Mouse (Mus musculus) liver, embryonic 13.5 days (tissue): ENCODE results near the gene Tnfrsf21. TPM values are rescaled to one million over a fixed set of nuclear protein-coding genes. Genes with fewer than 3 reads are reported as not detected.

ENCODE experiments used
- ATAC-seq: fragments of 200-750 bp; cut with Nextera tagmentation; 2 replicates; pipeline ENCODE4 v1.8.0; 2017; ENCODE audit warnings: low read depth, mild to moderate bottlenecking, moderate number of reproducible peaks, moderate library complexity
- DNase-seq: peaks from one replicate; pipeline ENCODE4 v3.0.0; 2022
- H3K27ac ChIP-seq: fragments of 300-500 bp; sonication (generic); 2 replicates; pipeline ENCODE4 v1.5.1; 2015; ENCODE audit warnings: moderate library complexity, mild to moderate bottlenecking, inconsistent platforms
- H3K27me3 ChIP-seq: fragments of 300-500 bp; sonication (generic); 2 replicates; pipeline ENCODE4 v1.6.1; 2015; ENCODE audit warnings: mild to moderate bottlenecking, inconsistent platforms
- H3K36me3 ChIP-seq: fragments of 300-500 bp; sonication (generic); 2 replicates; pipeline ENCODE4 v1.6.1; 2015; ENCODE audit warnings: mild to moderate bottlenecking, inconsistent platforms
- H3K4me1 ChIP-seq: fragments of 300-500 bp; sonication (generic); replicated peaks from 2 replicates; pipeline ENCODE4 v1.6.1; 2015; ENCODE audit warnings: inconsistent platforms
- H3K4me2 ChIP-seq: fragments of 300-500 bp; sonication (generic); 2 replicates; pipeline ENCODE4 v1.6.1; 2015; ENCODE audit warnings: inconsistent platforms, mild to moderate bottlenecking, moderate library complexity
- H3K4me3 ChIP-seq: fragments of 300-500 bp; sonication (generic); replicated peaks from 2 replicates; pipeline ENCODE4 v1.5.1; 2015; ENCODE audit warnings: mild to moderate bottlenecking, inconsistent platforms
- H3K9ac ChIP-seq: fragments of 300-500 bp; sonication (generic); 2 replicates; pipeline ENCODE4 v1.6.1; 2015; ENCODE audit warnings: mild to moderate bottlenecking, inconsistent platforms
- H3K9me3 ChIP-seq: fragments of 300-500 bp; sonication (generic); replicated peaks from 2 replicates; pipeline ENCODE4 v1.6.1; 2016; ENCODE audit warnings: inconsistent platforms
- WGBS: fragments of 180-500 bp; shearing (Covaris S2); methylation state at CpG from one replicate; pipeline ENCODE4 v1.1.7; 2015; ENCODE audit not compliant: insufficient replicate concordance; 5-methylcytosine and 5-hydroxymethylcytosine counted together
- polyA plus RNA-seq: library from polyadenylated mRNA; unstranded; fragments of >200 nt; fragmentation: Nextera tagmentation; extraction: Ambion mirVana; gene quantifications from 2 replicates; pipeline ENCODE4 v1.2.1, GENCODE M21; 2015

Gene Tnfrsf21
- polyA plus RNA-seq, 1 experiment from 2014 or later, result 25.6 TPM

- no peak for ATAC-seq
- no peak overlapping the region for H3K4me2 ChIP-seq
Measured at GRCm38 (mm10) chr17:43113391-43113984, 97.1 kb downstream of the Tnfrsf21 start.

GRCm38 (mm10) chr17:43114086-43114581, 97.8 kb downstream of the Tnfrsf21 start:
- Histone ChIP-seq H3K36me3 (no peaks in the 10 kb centered on the region), H3K27ac (no peak overlapping the region), H3K9me3 (no peaks in the 10 kb centered on the region), H3K4me3 (no peak overlapping the region), H3K9ac (no peak overlapping the region), H3K27me3 (no peaks in the 10 kb centered on the region), H3K4me1 (peaks cover 16% of the 10 kb centered on the region), H3K4me2 (no peak overlapping the region)
- ATAC-seq (0 out of 2 replicates have a peak, but pooled peaks have one; percentile 39), DNase-seq (no peak)
- 64% methylated on average over 8 of the region's 8 CpGs for WGBS

More at GRCm38 (mm10) chr17:43113391-43113984, 97.1 kb downstream of the Tnfrsf21 start:
- no peaks in the 10 kb centered on the region for H3K27me3 ChIP-seq
- no peak overlapping the region; the same call in 1 of the 2 replicates for H3K27ac ChIP-seq
- WGBS, result 64% methylated on average over 9 of the region's 9 CpGs
- no peak overlapping the region for H3K4me3 ChIP-seq
- no peak overlapping the region for H3K9ac ChIP-seq
- H3K36me3 ChIP-seq, result no peaks in the 10 kb centered on the region
- no peaks in the 10 kb centered on the region for H3K9me3 ChIP-seq
- H3K4me1 ChIP-seq, result peaks cover 16% of the 10 kb centered on the region
- DNase-seq, result no peak

GRCm38 (mm10) chr17:43114926-43115325, 98.6 kb downstream of the Tnfrsf21 start:
- Histone ChIP-seq H3K4me2 (no peak overlapping the region), H3K27me3 (0 out of 2 replicates have a peak, but pooled peaks cover 3% of the 10 kb centered on the region), H3K9me3 (no peaks in the 10 kb centered on the region), H3K4me1 (peaks cover 16% of the 10 kb centered on the region), H3K9ac (no peak overlapping the region), H3K36me3 (no peaks in the 10 kb centered on the region), H3K4me3 (no peak overlapping the region), H3K27ac (no peak overlapping the region)
- WGBS, result 78% methylated on average over 6 of the region's 6 CpGs
- ATAC-seq (no peak), DNase-seq (no peak)

- no peak for ATAC-seq
- Histone ChIP-seq H3K9ac (no peak overlapping the region), H3K4me2 (no peak overlapping the region), H3K4me1 (peaks cover 16% of the 10 kb centered on the region), H3K36me3 (no peaks in the 10 kb centered on the region), H3K9me3 (no peaks in the 10 kb centered on the region), H3K27ac (no peak overlapping the region), H3K27me3 (0 out of 2 replicates have a peak, but pooled peaks cover 3% of the 10 kb centered on the region), H3K4me3 (no peak overlapping the region)
- no peak for DNase-seq
- 76% methylated on average over 10 of the region's 10 CpGs for WGBS
Measured at GRCm38 (mm10) chr17:43116748-43117147, 100.4 kb downstream of the Tnfrsf21 start.

- no peak overlapping the region for H3K4me3 ChIP-seq
- WGBS, result 68% methylated on average over 12 of the region's 12 CpGs
- 0 out of 2 replicates have a peak, but pooled peaks cover 3% of the 10 kb centered on the region for H3K27me3 ChIP-seq
- no peaks in the 10 kb centered on the region for H3K9me3 ChIP-seq
- H3K9ac ChIP-seq, result no peak overlapping the region
- DNase-seq (no peak), ATAC-seq (no peak)
- no peak overlapping the region for H3K27ac ChIP-seq
- peaks cover 11% of the 10 kb centered on the region for H3K4me1 ChIP-seq
- H3K4me2 ChIP-seq, result no peak overlapping the region
- no peaks in the 10 kb centered on the region for H3K36me3 ChIP-seq
Measured at GRCm38 (mm10) chr17:43119446-43119845, 103.1 kb downstream of the Tnfrsf21 start.

GRCm38 (mm10) chr17:43121096-43121495, 104.7 kb downstream of the Tnfrsf21 start:
- Histone ChIP-seq H3K4me1 (peaks cover 2% of the 10 kb centered on the region; the same call in 1 of the 2 replicates), H3K4me2 (no peak overlapping the region), H3K9ac (no peak overlapping the region), H3K27me3 (0 out of 2 replicates have a peak, but pooled peaks cover 3% of the 10 kb centered on the region), H3K9me3 (no peaks in the 10 kb centered on the region), H3K27ac (no peak overlapping the region), H3K4me3 (no peak overlapping the region), H3K36me3 (no peaks in the 10 kb centered on the region)
- no peak for DNase-seq
- no peak for ATAC-seq
- WGBS, result 65% methylated on average over 2 of the region's 2 CpGs

GRCm38 (mm10) chr17:43128305-43128704, 112.0 kb downstream of the Tnfrsf21 start:
- DNase-seq (no peak), ATAC-seq (no peak)
- Histone ChIP-seq H3K9ac (no peak overlapping the region), H3K27me3 (no peaks in the 10 kb centered on the region), H3K4me2 (no peak overlapping the region), H3K4me1 (no peaks in the 10 kb centered on the region), H3K27ac (no peak overlapping the region), H3K36me3 (no peaks in the 10 kb centered on the region), H3K4me3 (no peak overlapping the region), H3K9me3 (no peaks in the 10 kb centered on the region)
- WGBS, result 40% methylated on average over 3 of the region's 3 CpGs

- Histone ChIP-seq H3K4me1 (no peaks in the 10 kb centered on the region), H3K9ac (no peak overlapping the region), H3K27me3 (no peaks in the 10 kb centered on the region), H3K9me3 (no peaks in the 10 kb centered on the region), H3K36me3 (no peaks in the 10 kb centered on the region), H3K27ac (no peak overlapping the region), H3K4me3 (no peak overlapping the region), H3K4me2 (no peak overlapping the region)
- ATAC-seq, result no peak
- 72% methylated on average over 7 of the region's 7 CpGs for WGBS
- no peak for DNase-seq
Measured at GRCm38 (mm10) chr17:43128908-43129533, 112.7 kb downstream of the Tnfrsf21 start.

GRCm38 (mm10) chr17:43130115-43130869, 113.9 kb downstream of the Tnfrsf21 start:
- H3K9me3 ChIP-seq, result no peaks in the 10 kb centered on the region
- H3K36me3 ChIP-seq, result no peaks in the 10 kb centered on the region
- H3K27me3 ChIP-seq, result no peaks in the 10 kb centered on the region
- no peaks in the 10 kb centered on the region for H3K4me1 ChIP-seq
- H3K4me3 ChIP-seq, result no peak overlapping the region
- H3K9ac ChIP-seq, result no peak overlapping the region
- no peak overlapping the region for H3K27ac ChIP-seq
- no peak for DNase-seq
- WGBS, result 65% methylated on average over 3 of the region's 3 CpGs
- no peak overlapping the region for H3K4me2 ChIP-seq
- ATAC-seq, result no peak

- Histone ChIP-seq H3K36me3 (no peaks in the 10 kb centered on the region), H3K9me3 (no peaks in the 10 kb centered on the region), H3K27ac (no peak overlapping the region), H3K9ac (no peak overlapping the region), H3K27me3 (no peaks in the 10 kb centered on the region), H3K4me1 (no peaks in the 10 kb centered on the region), H3K4me3 (no peak overlapping the region), H3K4me2 (no peak overlapping the region)
- ATAC-seq (no peak), DNase-seq (no peak)
Measured at GRCm38 (mm10) chr17:43130870-43131264, 114.5 kb downstream of the Tnfrsf21 start.

GRCm38 (mm10) chr17:43132477-43132876, 116.1 kb downstream of the Tnfrsf21 start:
- Histone ChIP-seq H3K4me3 (no peak overlapping the region), H3K36me3 (no peaks in the 10 kb centered on the region), H3K9me3 (no peaks in the 10 kb centered on the region), H3K27ac (no peak overlapping the region), H3K4me2 (no peak overlapping the region), H3K9ac (no peak overlapping the region), H3K4me1 (no peaks in the 10 kb centered on the region), H3K27me3 (no peaks in the 10 kb centered on the region)
- ATAC-seq (no peak), DNase-seq (no peak)
- 75% methylated on average over 5 of the region's 5 CpGs for WGBS
